Mouse (Mus musculus) left cerebral cortex, postnatal 10 days (tissue): ENCODE results near the gene Cd151. TPM values are rescaled to one million over a fixed set of nuclear protein-coding genes. Genes with fewer than 3 reads are reported as not detected.

Experiments used
- DNase-seq, 2 experiments: peaks; one replicate each; pipeline ENCODE4 v3.0.0; 2021 to 2022; ENCODE audit warnings: low spot score in 2 of 2, mixed read lengths in 1 of 2; ENCODE audit errors: extremely low spot score in 1 of 2
- intact Hi-C: fragments of 180-260 bp; cut with DNase I; formaldehyde crosslinking; loops from one replicate; pipeline ENCODE4 v1.15.1; 2025
- total RNA-seq, 2 experiments: library from RNA; stranded (reverse); gene quantifications; 2 replicates each; pipeline ENCODE4 v1.2.3; 2021

The Cd151 gene
- total RNA-seq, 2 experiments from 2014 or later, result 31.8 to 33.7 TPM

DNA sequence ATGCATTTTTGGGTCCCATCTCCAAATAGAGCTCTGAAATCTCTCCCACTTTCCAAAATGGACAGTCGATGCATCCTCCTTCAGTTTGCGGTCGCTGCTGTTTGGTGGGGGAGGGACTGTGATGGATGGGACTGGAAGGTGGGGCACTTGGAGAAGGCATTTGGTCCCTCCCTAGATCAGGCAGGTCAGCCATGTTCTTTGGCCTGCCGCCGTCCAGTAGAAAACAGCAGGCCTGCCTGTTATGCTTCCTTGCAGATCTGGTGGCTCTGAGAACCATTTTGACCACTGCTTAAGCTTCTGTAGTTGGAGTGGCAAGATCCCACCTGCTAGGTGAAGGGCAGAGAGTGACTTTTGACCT lies 951 bp downstream of the Cd151 start:
- intact Hi-C loops, result no loop called here
- DNase-seq, result no peak

- peak in 1 of 2 experiments; percentile 78 for DNase-seq
- intact Hi-C loops, result no loop called here
Observed at GRCm38 (mm10) chr7:141468522-141469211, 1.5 kb downstream of the Cd151 start.

DNA sequence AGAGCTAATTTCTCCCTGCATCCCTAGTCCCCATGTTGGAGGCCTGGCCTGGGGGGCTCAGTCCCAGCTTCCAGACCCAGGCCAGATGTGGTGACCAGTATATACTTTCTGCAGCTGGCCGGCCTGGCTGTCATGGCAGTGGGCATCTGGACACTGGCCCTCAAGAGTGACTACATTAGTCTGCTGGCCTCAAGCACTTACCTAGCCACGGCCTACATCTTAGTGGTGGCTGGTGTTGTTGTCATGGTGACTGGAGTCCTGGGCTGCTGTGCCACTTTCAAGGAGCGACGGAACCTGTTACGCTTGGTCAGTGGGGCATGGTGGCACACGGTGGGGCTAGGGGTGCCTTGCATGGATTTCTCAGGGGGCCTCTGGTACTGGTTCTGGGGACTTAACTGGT lies 2.2 kb downstream of the Cd151 start:
- intact Hi-C loops, result no loop called here

DNA sequence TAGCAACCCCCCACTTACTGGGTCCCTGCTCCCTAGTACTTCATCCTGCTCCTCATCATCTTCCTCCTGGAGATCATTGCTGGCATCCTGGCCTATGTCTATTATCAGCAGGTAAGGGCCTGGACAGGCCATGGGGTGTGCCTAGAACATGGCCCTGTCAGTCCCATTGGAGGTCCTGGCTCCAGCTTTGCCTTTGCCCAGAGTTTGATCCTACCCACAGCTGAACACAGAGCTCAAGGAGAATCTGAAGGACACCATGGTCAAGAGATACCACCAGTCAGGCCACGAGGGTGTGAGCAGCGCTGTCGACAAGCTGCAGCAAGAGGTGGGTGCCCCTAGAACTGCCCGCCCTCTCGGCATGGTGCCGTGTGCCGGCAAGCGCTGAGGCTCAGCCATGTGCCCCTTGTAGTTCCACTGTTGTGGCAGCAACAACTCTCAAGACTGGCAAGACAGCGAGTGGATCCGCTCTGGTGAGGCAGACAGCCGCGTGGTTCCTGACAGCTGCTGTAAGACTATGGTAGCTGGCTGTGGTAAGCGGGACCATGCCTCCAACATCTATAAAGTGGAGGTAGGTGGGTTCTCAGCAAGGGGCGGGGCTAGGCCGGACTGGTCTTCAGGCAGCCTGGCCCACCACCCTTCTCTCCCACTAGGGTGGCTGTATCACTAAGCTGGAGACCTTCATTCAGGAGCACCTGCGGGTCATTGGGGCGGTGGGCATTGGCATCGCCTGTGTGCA lies 2.9 kb downstream of the Cd151 start:
- no peak for DNase-seq
- intact Hi-C loops, result no loop called here

More for the DNA sequence above, 2.2 kb downstream of the Cd151 start:
- DNase-seq, result no peak

DNA sequence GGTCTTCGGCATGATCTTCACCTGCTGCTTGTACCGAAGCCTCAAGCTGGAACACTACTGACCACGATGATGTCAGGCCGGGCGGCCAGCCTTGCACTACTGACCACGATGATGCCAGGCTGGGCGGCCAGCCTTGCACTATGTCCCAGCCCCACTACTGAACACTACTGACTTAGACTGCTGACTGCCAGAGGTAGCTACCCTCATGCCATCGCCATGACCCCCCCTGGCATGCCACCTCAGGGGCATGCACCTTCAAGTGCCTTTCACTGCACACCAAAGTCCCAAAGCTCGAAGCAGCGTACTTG lies 3.4 kb downstream of the Cd151 start:
- DNase-seq, result no peak
- intact Hi-C loops, result no loop called here

GRCm38 (mm10) chr7:141471236-141471635 lies 4.0 kb downstream of the Cd151 start:
- DNase-seq, result no peak
- intact Hi-C loops, result no loop called here

DNA sequence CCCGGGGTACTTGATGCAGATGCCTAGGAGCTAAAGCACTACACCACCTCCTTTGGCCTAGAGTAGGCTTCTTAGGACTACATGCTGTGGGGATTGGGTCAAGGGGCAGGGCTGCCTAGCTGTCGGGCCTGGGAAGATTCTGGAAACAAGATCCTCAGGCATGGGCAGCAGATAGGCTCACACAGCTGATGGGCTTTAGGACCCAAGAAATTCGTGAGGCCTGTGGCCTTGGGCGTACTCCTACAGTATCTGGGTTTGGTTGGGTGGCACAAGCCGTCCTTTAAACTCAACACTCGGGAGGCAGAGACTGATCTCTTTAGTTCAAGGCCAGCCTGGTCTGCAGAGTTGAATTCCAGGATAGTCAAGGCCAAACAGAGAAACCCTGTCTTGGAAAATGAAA lies 5.0 kb downstream of the Cd151 start:
- DNase-seq, result no peak
- intact Hi-C loops, result no loop called here

- DNase-seq, result no peak
- intact Hi-C loops, result no loop called here
Observed at GRCm38 (mm10) chr7:141472763-141473162, 5.6 kb downstream of the Cd151 start.

DNA sequence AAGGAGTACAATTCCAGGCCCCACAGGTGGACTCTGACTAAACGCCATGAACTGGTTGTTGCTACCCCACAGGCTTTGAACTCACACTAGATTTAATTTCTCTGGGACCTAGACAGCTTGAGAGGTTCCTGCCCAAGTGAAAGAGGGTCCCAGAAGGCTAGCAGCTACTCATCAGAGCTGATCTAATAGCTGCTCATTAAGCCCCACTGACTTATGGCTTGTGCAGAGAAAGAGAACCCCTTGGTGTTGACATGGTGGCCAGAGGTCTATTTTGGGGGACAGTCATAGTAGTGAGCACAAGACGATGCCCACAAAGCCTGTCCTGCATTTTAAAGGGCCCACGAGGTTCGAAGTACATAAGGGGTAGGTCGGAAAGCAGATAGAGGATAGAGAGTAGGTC lies 7.0 kb downstream of the Cd151 start:
- intact Hi-C loops, result no loop called here

GRCm38 (mm10) chr7:141475011-141475804 lies 8.0 kb downstream of the Cd151 start, which contains the start of the genes Polr2l and Tspan4:
Gene Polr2l, minus strand, starts transcription at chr7:141475132.
Gene Tspan4, plus strand, starts transcription at chr7:141475240.
- intact Hi-C loops, result no loop called here
- peak; percentile 77 to 90 for DNase-seq

More for the DNA sequence above, 7.0 kb downstream of the Cd151 start:
- no peak for DNase-seq

GRCm38 (mm10) chr7:141475805-141476158 lies 8.6 kb downstream of the Cd151 start:
- intact Hi-C loops, result no loop called here
- DNase-seq, result no peak

GRCm38 (mm10) chr7:141476226-141476980 lies 9.2 kb downstream of the Cd151 start:
- DNase-seq, result peak in 1 of 2 experiments; percentile 93
- intact Hi-C loops, result no loop called here

DNA sequence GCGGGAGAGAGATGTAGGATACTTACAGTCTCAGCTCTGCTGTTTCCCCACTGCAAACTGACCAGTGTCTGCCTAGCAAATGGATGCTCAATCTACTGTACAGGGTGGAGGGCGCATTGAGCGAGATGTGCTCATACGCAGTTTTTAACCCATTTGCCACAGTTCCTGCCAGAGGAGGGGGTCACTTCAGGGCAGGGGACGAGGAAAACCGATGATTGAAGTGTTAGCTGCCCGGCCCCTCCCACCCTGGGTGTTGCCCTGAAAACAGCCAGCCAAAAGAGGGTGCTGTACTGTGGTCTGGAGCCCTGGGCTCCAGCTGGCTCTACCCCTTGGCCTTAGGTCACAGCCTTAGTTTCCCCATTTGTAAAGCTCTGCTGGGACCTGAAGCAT lies 9.8 kb downstream of the Cd151 start:
- peak in 1 of 2 experiments; percentile 55 for DNase-seq
- intact Hi-C loops, result no loop called here

DNA sequence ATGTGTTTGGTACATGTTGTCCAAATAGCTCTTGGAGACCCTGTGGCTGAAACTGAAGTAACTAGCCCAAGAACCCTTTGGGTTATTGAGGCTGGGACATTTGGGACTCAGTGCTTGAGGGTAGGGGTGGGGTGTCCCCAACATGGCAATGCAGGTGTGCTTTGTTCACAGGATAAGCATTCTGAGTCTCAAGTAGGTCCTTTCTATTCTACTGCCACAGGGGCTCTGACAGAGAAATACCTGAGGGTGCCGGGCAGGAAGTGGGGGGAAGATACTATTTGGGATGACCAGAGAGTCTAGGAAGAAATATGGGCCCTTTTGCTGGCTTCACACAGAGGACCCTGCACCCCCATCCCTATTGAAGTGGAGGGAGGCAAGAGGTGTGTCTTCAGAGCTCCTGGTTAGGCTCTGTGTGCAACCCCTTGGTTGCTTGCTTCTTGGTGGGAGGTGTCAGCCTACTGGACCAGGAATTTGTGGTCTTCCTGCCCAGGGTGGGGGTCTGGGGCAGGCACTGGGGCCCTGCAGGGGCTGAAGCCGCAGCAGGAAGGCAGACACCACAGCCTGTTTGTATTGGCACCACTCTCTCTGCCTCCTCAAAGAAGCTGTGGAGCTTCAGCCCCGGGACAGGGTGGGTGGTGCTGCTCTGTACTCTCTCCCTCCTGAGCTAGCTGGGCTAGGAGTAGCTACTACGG lies 10.5 kb downstream of the Cd151 start:
- peak in 1 of 2 experiments; percentile 75 for DNase-seq
- intact Hi-C loops, result no loop called here

DNA sequence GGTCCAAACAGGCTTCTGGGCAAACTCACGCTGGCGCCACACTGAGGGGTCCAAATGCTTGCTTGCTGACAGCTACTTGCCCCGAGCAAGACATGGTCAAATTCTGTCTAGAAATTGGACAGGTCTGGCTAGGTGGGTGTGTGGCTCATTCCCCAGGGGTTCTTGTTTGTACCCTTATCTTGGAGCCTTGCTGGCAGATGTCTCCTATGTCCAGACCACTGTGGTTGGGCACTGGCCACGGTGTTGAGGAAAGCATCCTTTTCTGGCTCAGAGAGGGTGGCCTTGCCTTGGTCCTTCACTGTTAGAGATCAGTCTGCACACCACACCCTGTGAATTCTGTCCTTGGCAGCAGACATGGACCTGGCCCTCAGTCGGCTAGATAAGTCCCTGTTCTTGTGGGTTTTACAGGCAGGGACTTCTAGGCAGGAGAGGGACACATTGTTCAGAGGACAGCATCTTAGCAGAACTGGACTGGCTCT lies 11.1 kb downstream of the Cd151 start:
- intact Hi-C loops, result no loop called here

DNA sequence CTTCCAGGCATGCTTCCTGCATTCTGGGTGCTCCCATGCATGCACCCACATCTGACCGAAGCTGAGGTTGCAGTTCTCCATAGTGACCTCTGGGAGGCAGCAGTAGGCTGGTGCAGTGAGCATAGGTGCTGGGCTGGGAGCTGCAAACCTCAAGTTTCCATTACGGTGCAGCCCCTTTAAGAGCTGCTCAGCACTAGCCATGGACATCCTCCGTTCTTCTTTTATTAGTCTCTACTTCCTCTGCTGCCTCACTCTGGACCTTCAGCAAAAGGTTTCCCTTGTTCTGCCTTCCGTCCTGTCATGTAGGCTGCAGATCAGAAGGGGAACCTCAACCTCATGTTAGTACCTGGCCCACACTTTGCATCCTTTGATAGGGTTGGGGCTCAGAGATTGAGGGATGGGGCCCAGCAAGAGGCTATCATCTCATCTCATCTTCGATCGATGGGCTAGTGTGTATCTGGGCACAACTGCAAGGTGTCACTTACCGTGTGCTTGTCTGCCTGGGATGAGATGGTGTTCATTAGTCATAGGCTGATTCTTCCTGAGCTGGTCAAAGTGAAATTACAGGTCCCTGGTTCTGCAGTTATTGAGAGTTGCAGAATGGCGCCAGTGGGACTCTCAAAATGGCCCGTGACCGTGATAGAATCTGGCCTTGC lies 13.8 kb downstream of the Cd151 start:
- peak; percentile 62 for DNase-seq
- intact Hi-C loops, result loop anchor here (2.0 kb wide), 1 partner anchor 44 kb away; no protein-coding TSS in a partner anchor

More for the DNA sequence above, 11.1 kb downstream of the Cd151 start:
- no peak for DNase-seq

DNA sequence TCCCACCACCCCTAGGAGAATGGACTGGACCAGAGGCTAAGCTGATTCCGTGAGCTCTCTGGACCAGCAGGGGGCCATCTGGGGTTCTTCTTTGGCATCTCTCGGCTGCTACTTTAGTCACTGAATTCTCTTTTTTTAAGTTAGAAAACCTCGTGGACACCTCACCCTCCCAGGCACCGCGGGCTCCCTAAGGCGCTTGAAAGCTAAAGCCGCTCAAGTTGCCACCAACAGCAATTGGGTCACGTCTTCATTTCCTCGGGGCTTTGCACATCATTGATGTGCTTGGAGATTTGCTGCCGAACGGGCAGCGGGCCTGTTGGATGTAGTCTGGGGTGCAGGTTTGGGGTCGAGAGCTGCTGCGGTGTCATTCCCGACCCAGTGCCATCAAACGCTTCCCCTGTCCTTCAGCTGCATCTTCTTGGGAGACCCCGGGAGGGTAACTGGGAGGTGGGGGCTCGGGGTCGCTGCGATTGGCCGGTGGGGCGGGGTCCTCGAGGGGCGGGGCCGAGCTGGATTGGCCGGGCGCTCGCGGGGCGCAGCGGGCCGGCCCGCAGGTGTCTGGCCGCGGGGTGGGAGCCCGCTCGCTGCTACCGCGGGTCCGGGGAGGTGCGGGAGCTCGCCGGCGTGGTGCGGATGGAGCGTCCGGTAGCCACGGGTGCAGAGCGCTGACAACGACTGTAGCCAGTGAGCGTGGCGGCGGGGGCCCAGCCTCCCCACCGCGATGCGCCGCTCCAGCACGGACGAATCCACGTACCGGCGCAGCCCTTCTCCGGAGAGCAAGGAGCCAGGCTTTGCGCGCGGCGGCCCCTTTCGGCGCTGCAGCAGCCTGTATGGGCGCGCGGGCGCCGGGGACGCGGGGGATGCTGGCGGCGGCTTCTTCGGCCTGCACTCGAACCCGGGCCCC lies 14.6 kb downstream of the Cd151 start:
- intact Hi-C loops, result loop anchor here (2.0 kb wide), 1 partner anchor 43 kb away; no protein-coding TSS in a partner anchor
- peak in 1 of 2 experiments; percentile 73 for DNase-seq
